Mouse (Mus musculus) kidney, adult 2 months (tissue): Measurements from ENCODE around the gene Trnau1ap.

ENCODE experiments used
- CTCF ChIP-seq: fragments of 200-500 bp; conservative IDR thresholded peaks from 2 replicates; pipeline ENCODE4 v1.5.1; 2011; ENCODE audit warnings: low read depth, mild to moderate bottlenecking, control low read depth, low read length, moderate library complexity, mixed read lengths; ENCODE audit not compliant: insufficient read depth, insufficient read length
- POLR2A ChIP-seq: fragments of 200-500 bp; IDR thresholded peaks from one replicate; pipeline ENCODE4 v1.6.1; 2011; ENCODE audit warnings: low read depth, low read length, control low read depth

- TF ChIP-seq CTCF (no peak), POLR2A (peak; percentile 97)
Observed at GRCm38 (mm10) chr4:132274156-132274862, 55.0 kb downstream of the Trnau1ap start, which contains the start of gene Taf12.
